Mouse (Mus musculus) myocyte (in vitro differentiated cells): ENCODE measurements around the gene Prpf8.

Source experiments
- POLR2A ChIP-seq: IDR thresholded peaks from one replicate; pipeline ENCODE4 v1.6.1; 2011; ENCODE audit warnings: low read depth, mild to moderate bottlenecking, control low read depth, moderate library complexity; ENCODE audit not compliant: insufficient read length
- TCF3 ChIP-seq: IDR thresholded peaks from one replicate; pipeline ENCODE4 v1.6.1; 2011; ENCODE audit warnings: low read depth, control low read depth; ENCODE audit not compliant: insufficient read length

GRCm38 (mm10) chr11:75450304-75450908 is 36.2 kb upstream of the Prpf8 start:
- no peak for TF ChIP-seq POLR2A
- TF ChIP-seq TCF3: no peak
